Mouse (Mus musculus) cerebellum, postnatal 4 days (tissue): Measurements from ENCODE around the gene Astn1.

ENCODE experiments used
- DNase-seq, 2 experiments: peaks; one replicate each; pipeline ENCODE4 v3.0.0; 2022; ENCODE audit warnings: low spot score in 2 of 2, mixed read lengths in 1 of 2

Astn1 gene

GRCm38 (mm10) chr1:158361964-158362291 is at the start of gene Astn1:
Gene Astn1, plus strand, starts transcription at chr1:158362273.
- no peak for DNase-seq

- peak in 1 of 2 experiments; percentile 14 for DNase-seq
Measured at GRCm38 (mm10) chr1:158323325-158323724, 38.7 kb upstream of the Astn1 start.

GRCm38 (mm10) chr1:158328126-158328525 is 33.9 kb upstream of the Astn1 start:
- DNase-seq: no peak

DNA sequence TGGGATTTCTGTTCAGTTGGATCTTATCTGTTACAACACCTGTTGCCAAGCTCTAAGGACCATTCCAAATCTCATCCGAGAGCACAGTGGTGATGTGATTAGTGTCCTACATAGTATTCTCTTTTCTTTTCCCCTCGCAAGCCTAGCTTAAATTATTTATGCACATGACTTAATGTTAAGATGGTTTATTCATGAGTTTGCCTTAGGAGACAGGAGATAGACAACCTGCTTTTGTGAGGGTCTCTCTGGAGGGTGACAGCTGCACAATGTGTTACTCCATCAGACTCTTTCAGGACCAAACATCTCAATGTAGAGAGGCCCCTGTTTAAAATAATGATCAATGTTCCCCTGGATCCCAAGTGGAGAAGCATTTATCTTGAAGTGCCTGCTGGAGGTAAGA is 33.2 kb upstream of the Astn1 start:
- no peak for DNase-seq

DNA sequence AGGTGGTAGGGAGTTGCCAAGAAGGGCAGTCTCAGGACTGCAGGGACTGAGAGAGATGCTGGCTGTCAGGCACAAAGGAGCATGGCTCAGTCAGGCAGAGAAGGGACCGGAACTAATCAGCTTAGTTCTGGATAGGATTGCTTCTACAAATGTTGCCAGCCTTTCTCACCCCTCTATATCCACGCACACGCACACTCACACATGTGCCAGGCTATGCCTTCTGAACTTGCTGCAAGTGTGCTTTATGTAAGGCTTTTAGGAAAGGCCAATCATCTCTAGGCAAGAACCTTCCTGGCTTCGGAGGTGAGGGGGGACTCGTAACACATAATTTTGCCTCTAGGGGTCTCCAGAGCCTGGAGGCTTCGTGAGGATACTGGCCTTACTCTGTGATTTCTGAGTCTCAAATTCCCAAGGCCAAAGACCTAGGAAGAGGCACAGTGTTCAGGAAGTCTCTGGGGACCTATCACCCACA is 18.8 kb upstream of the Astn1 start:
- peak in 1 of 2 experiments; percentile 30 for DNase-seq

DNA sequence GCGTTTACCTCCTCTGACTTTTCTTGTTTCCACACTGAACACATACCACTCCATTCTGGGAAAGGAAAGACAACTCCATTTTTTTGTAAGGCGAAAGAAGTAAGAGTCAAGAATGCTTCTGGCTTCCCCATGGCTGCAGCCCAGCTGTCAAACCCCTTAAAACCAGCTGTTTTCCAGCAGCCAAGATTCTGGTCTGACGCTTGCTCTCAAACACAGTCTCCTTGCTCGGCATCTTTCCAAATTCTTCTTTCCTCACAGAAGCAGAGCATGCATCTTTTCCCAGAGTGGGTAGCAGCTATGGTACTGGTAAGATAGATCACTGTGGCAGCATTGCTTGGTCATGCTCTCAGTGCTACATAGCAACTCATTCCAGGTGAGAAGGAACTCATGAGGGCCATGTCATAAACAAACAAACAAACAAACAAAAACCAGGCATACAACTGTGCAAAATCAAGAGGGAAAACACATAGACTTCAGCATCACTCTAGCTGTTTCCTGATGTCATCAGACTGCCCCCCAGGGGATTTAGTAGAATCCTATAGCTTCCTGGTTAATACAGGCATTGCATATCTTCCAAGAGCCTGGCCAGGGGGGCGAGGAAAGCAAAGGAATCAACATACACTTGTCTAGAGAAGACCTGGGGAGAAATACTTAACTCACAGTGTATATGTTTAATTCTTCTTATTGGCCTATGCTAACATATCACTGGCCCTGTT is 8.3 kb upstream of the Astn1 start:
- no peak for DNase-seq

- DNase-seq: peak; percentile 18 to 20
Measured at GRCm38 (mm10) chr1:158355177-158356050, 6.7 kb upstream of the Astn1 start.

GRCm38 (mm10) chr1:158356051-158356461 is 6.0 kb upstream of the Astn1 start, which contains the start of gene Brinp2:
Gene Brinp2, minus strand, starts transcription at chr1:158356326.
- peak; percentile 85 to 89 for DNase-seq

GRCm38 (mm10) chr1:158362292-158363101 is 424 bp downstream of the Astn1 start:
- peak; percentile 28 to 55 for DNase-seq

- DNase-seq: no peak
Measured at GRCm38 (mm10) chr1:158364461-158364860, 2.4 kb downstream of the Astn1 start.

- DNase-seq: no peak
Measured at GRCm38 (mm10) chr1:158382277-158382676, 20.2 kb downstream of the Astn1 start.

DNA sequence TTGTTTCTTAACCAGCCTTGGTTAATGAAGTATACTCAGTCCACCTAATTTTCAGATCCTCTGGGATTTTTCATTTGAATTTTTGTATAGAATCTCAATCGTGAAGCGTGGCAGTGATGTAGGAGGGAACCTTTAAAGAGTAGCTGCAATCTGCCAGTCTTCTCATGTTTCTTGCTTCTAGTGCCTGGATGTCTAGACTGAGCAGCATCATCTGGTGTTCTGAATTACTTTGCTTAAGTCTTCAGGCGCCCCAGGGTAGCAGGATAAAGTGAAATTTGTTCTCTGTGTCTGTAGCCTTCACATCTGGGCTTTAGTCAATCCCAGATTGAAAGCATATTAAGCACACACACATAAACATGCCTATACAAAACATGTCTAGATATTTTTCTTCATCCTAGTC is 21.1 kb downstream of the Astn1 start:
- no peak for DNase-seq

DNA sequence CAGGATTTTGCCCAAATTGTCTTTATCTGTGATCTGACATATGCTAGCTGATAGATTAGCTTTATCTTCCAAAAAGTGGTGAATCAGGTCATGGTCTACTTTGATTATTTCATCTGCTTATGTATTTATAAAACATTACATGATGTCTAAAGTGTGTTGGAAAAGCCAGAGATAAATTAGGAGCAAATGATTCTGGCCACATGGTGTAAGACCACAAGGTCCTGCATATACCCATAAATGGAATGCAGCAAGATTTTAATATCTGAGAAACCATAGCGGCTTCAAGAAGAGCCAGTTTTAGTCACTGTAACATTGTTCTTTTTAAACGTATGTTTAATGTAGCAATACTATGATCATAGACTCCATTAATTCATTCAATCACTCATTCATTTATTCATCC is 23.2 kb downstream of the Astn1 start:
- no peak for DNase-seq

DNA sequence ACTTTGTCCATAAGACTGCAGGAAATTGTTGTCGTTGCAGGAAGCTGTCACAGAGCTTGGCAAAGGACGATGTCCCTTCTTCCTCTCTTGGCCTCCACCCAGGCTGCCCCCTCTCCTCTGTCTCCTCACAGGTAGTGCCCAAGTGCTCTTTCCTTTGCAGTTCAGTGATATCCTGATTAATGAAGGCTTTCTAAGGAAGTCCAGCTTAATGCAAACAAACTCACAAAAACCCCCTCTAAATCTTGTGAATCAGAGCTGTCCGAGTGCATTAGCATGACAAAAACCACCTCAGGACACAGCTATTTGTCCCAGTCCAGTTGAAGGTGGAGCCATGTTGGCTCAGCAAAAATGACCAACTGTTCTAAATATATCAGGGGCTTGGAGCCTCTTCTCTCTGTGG is 24.7 kb downstream of the Astn1 start:
- DNase-seq: no peak

- DNase-seq: no peak
Measured at GRCm38 (mm10) chr1:158388995-158389394, 26.9 kb downstream of the Astn1 start.

GRCm38 (mm10) chr1:158390693-158391092 is 28.6 kb downstream of the Astn1 start:
- no peak for DNase-seq

GRCm38 (mm10) chr1:158397058-158397457 is 35.0 kb downstream of the Astn1 start:
- no peak for DNase-seq

GRCm38 (mm10) chr1:158400898-158401297 is 38.8 kb downstream of the Astn1 start:
- DNase-seq: no peak

DNA sequence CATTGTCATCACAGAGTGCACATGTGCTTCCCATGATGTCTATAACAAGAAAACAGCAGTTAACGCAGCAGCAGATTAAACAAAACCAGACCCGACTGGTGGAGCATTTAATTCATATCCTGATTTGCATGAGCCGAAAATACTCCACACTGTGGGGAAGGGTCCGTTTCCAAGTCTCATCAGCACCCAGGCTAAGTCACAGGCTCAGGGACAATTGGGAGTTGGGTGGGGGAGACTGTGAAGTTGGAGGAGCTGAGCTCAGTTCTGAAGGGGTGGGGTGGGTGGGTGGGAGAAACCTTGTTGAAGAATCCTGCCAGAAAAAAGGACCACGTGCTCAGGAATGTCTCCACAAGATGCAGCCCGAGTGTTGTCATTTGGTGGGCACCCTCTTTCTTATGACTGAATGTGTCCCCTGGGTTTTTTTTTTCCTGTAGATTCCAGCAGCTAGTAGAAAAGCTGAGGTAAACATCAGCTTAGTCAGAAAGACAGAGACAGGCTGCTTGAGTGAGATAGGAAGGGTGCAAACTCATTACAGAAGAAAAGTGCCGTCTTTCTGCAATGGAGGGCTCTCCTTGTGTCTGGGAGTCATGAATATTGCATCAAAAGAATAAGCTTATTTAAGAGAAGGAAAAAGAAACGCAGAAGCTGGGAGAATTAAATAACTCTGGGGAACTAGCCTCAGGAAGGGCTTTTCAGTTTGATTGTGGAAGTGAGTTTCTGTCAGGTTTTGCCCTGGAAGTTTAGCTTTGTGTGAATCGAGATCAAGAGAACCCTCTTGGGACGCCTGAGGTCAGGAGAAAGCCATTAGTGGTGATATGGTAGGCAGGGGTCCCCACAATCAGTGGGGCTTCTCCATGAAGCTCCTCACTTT is 44.1 kb downstream of the Astn1 start:
- no peak for DNase-seq

GRCm38 (mm10) chr1:158408124-158408523 is 46.1 kb downstream of the Astn1 start:
- no peak for DNase-seq

DNA sequence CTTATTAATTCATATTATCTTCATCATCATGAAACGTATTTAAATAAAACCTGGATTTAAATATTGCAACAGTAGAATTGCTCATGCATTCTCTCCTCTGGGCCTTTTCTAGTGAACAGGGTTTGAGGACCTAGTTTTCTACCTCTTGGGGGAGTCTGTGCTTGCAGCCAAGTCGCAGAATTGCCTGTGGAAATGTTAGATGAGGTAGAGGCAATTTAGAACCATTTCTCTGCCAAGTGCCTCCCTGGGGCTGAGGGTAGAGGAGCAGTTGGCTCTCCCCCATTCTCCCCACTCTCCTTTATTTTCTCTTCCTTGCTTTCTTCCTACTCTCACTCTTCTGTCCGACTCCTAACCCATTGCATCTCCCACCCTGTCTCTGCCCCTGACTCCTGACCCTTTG is 49.1 kb downstream of the Astn1 start:
- no peak for DNase-seq
